Mouse (Mus musculus): ENCODE results near the gene Siah1b.

Gene Siah1b

DNA sequence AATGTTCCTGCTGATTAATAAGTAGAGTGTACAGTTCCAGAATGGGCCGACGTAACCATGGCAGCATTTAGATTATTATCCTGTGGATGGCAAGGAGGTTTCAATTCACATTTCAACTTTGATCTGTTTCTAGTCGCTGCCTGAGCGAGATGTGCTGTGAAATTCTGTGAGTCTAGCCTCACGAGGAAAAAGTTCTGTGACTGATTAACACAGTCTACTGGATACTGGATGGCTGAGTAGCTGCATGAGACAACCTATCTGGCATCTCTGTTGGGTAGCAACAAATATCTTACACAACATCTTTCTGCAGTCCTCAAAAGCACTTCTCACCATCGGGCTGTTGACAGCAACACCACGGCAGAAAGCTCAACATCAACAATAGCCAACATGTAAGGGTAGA, 43.8 kb downstream of the Siah1b start:
- no peak for DNase-seq (ENCODE audit: low spot score)

DNA sequence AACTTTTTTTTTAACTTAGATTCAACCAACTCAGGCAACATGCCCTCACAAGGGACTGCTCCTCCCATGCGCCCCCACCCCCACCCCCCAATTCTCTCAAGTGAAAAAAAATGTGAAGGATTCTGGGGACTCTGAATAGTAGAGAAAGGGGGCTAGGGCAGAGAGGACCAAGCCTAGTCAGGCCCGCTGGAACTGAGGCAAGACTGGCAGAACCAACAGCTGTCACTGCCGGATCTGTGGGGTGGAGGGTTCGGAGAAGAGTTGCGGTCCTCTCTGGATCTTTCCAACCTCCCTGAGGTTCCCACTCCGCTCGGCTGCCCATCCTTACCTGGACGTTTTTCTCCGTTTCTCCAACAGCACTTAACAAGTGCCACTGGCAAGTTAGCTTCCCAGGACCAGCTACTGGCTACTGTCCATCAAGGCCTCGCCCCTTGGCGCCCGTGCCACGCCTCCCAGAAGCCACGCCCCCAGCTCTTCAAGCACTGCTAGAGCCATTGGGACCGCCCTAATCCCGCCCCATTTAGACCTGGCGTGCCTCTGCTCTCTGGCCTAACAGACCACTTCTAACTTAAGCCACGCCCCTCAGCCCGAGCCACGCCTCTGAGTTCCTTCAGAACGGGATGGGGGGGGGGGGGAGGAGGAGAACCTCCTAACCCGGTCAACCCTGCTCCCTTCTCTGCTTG, 48.5 kb downstream of the Siah1b start, which contains the start of gene Car5b:
Gene Car5b, minus strand, starts transcription at position 391 of the 683 bp plus-strand sequence.
- DNase-seq (ENCODE audit: low spot score), result peak; percentile 88

All from ovary, postnatal 36 days (tissue).